Mouse (Mus musculus) hindbrain, postnatal 0 days (tissue): ENCODE results near the gene Snx7. TPM values are rescaled to one million over a fixed set of nuclear protein-coding genes. Genes with fewer than 3 reads are reported as not detected.

Source experiments
- ATAC-seq: fragments of 200-750 bp; cut with Nextera tagmentation; 2 replicates; pipeline ENCODE4 v1.8.0; 2017; ENCODE audit warnings: mild to moderate bottlenecking, moderate TSS enrichment, moderate library complexity
- DNase-seq: peaks from one replicate; pipeline ENCODE4 v3.0.0-alpha.2; 2015; ENCODE audit warnings: low spot score
- H3K27ac ChIP-seq: fragments of 300-500 bp; sonication (generic); 2 replicates; pipeline ENCODE4 v1.5.1; 2014; ENCODE audit warnings: mild to moderate bottlenecking
- H3K27me3 ChIP-seq: fragments of 300-500 bp; sonication (generic); 2 replicates; pipeline ENCODE4 v1.6.1; 2014; ENCODE audit warnings: low read length, mixed read lengths; ENCODE audit not compliant: insufficient read depth
- H3K36me3 ChIP-seq: fragments of 300-500 bp; sonication (generic); 2 replicates; pipeline ENCODE4 v1.6.1; 2014; ENCODE audit warnings: low read length, mixed read lengths; ENCODE audit not compliant: insufficient read depth
- H3K4me1 ChIP-seq: fragments of 300-500 bp; sonication (generic); 2 replicates; pipeline ENCODE4 v1.6.1; 2014; ENCODE audit warnings: antibody characterized with exemption, low read length, mixed read lengths; ENCODE audit not compliant: insufficient read depth
- H3K4me2 ChIP-seq: fragments of 300-500 bp; sonication (generic); 2 replicates; pipeline ENCODE4 v1.6.1; 2014; ENCODE audit warnings: low read depth, mild to moderate bottlenecking, low read length, moderate library complexity, mixed read lengths
- H3K4me3 ChIP-seq: fragments of 300-500 bp; sonication (generic); 2 replicates; pipeline ENCODE4 v1.5.1; 2014; ENCODE audit warnings: low read length
- H3K9ac ChIP-seq: fragments of 300-500 bp; sonication (generic); replicated peaks from 2 replicates; pipeline ENCODE4 v1.6.1; 2014; ENCODE audit warnings: mild to moderate bottlenecking, low read length, moderate library complexity, mixed read lengths
- H3K9me3 ChIP-seq: fragments of 300-500 bp; sonication (generic); 2 replicates; pipeline ENCODE4 v1.6.1; 2016; ENCODE audit warnings: low read length, mixed read lengths
- CTCF ChIP-seq: IDR thresholded peaks from 2 replicates; pipeline ENCODE4 v1.5.1; 2016; ENCODE audit warnings: antibody characterized with exemption, control low read depth, low read depth
- WGBS: fragments of 180-500 bp; shearing (Covaris S2); extraction: QIAGEN DNeasy Blood & Tissue Kit; methylation state at CpG from one replicate; pipeline ENCODE4 v1.1.7; 2014; 5-methylcytosine and 5-hydroxymethylcytosine counted together
- polyA plus RNA-seq: library from polyadenylated mRNA; unstranded; fragments of >200 nt; fragmentation: Nextera tagmentation; extraction: Ambion mirVana; gene quantifications from 2 replicates; pipeline ENCODE4 v1.2.1, GENCODE M21; 2015
- total RNA-seq: library from RNA; depleted of rRNA; stranded (reverse); fragments of >200 nt; gene quantifications from 2 replicates; pipeline ENCODE4 v1.2.3, GENCODE M21; 2014; rRNA removed

The Snx7 gene
- total RNA-seq (5.8 and 6.7 TPM in 2 replicates), polyA plus RNA-seq (13.4 and 13.5 TPM in 2 replicates)

DNA sequence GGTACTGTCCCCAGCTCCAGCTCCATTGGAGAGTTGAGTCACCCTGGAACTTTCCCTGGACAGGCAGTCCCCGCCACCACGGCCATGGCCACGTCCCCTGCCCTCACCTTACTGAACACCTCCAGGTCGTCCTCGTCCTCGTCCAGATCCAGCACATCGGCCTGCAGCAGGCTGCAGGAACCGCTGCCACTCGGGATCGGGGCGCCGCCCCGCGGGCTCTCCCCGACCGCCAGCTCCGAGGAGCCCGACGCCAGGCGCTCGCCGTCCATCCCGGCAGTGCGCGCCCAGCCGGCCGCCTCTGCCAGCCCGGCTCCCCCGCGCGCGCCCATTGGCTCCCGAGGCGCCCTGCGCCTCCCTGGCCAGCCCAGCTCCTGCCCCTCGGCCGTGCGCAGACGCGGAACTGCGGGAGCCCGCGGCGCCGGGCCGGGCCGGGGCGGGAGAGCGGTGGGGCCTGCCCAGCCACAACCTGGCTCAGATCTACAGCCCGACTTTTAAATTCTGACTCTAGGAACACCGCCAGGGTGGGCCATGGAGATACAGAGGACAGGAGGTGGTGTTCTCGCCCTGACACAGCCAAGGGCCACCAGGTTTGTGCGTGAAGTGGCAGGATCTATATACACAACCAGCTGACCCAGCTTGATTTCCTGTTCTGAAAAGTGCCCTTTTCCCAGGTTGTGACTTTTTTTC, at the start of gene Snx7:
TSS of gene Snx7 (minus strand) at position 300 of the 687 bp plus-strand sequence.
- Histone ChIP-seq H3K36me3 (no peaks in the 10 kb centered on the region), H3K4me2 (peak within 1 kb of the TSS; percentile 74), H3K4me3 (peak within 1 kb of the TSS; percentile 63), H3K27ac (peak within 1 kb of the TSS; percentile 76), H3K9me3 (no peaks in the 10 kb centered on the region), H3K4me1 (no peaks in the 10 kb centered on the region), H3K27me3 (no peaks in the 10 kb centered on the region), H3K9ac (peak within 1 kb of the TSS; percentile 57)
- peak; percentile 12; the same call in 1 of the 2 replicates for TF ChIP-seq CTCF
- DNase-seq (peak; percentile 87), ATAC-seq (peak; percentile 100)
- under 1% methylated on average over 47 of the region's 53 CpGs for WGBS

DNA sequence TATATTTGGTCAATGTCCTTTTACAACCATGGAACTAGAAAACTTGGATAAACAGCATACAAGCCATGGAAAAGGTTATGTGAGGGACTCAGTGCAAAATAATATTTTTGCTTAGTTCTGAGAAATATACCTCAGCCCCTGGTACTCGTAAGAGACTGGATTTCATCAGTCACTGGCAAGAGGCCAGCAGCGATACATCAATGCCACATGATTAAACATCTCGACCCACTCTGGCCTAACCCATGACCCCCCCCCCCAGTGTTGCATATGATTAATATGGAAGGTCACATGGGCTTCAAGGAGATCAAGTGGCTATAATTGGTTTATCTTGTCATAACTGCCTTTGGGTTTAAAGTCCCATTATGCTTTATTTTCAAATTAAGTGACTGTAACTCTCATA, 46.7 kb upstream of the Snx7 start:
- peak; percentile 5 for DNase-seq
- Histone ChIP-seq H3K9me3 (no peaks in the 10 kb centered on the region), H3K9ac (no peak overlapping the region), H3K27ac (no peak overlapping the region), H3K36me3 (no peaks in the 10 kb centered on the region), H3K4me1 (no peaks in the 10 kb centered on the region), H3K4me2 (no peak overlapping the region), H3K27me3 (no peaks in the 10 kb centered on the region), H3K4me3 (no peak overlapping the region)
- ATAC-seq = no peak
- WGBS = 53% methylated on average over 3 of the region's 3 CpGs
- TF ChIP-seq CTCF = no peak

DNA sequence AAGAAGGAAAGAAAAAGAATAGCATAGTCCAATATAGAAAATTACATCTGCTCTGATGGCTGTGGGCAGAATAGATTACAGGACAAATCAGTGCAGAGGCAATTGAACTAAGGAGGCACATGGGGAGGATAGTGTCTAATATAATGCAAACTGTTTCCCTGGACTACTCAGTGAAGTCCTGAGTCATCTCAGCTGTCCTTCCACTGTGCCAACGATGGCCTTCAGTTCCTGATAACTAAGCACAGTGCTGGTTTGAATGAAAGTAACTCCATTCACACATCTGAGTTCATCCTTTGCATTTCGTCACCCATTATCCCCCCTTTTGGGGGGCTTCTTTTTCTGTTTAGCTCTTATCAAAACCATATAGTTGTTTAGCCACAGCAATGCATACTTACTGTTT, 25.0 kb upstream of the Snx7 start:
- Histone ChIP-seq H3K4me3 (no peak overlapping the region), H3K36me3 (no peaks in the 10 kb centered on the region), H3K27me3 (no peaks in the 10 kb centered on the region), H3K4me1 (no peaks in the 10 kb centered on the region), H3K9ac (no peak overlapping the region), H3K9me3 (no peaks in the 10 kb centered on the region), H3K4me2 (no peak overlapping the region), H3K27ac (no peak overlapping the region)
- WGBS = 68% methylated on average over 2 of the region's 2 CpGs
- TF ChIP-seq CTCF = no peak
- ATAC-seq (no peak), DNase-seq (no peak)

DNA sequence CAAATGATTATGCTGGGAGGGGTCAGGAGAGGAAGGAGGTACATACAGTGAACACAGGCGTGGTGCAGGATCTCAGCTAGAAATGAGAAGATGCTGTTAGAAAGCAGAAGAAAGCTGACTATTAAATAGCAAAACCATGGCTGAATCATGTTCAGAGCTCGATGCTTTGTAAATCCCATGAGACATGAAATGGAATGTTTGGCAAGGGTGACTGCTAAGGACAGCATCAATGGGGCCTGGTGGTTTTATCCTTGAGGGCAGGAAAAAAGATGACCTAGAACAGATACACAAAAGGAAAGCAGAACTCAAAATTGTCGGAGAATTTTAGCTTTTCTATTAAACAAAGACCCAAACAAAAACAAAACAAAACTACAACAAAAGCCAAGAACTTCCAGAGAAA, 6.7 kb upstream of the Snx7 start:
- DNase-seq = no peak
- H3K27ac ChIP-seq = no peak overlapping the region
- no peaks in the 10 kb centered on the region for H3K36me3 ChIP-seq
- no peak overlapping the region for H3K4me3 ChIP-seq
- no peak overlapping the region for H3K4me2 ChIP-seq
- H3K9me3 ChIP-seq = no peaks in the 10 kb centered on the region
- no peak overlapping the region for H3K9ac ChIP-seq
- no peak for ATAC-seq
- H3K27me3 ChIP-seq = no peaks in the 10 kb centered on the region
- WGBS = 83% methylated on average over 3 of the region's 3 CpGs
- no peaks in the 10 kb centered on the region for H3K4me1 ChIP-seq
- TF ChIP-seq CTCF = no peak

DNA sequence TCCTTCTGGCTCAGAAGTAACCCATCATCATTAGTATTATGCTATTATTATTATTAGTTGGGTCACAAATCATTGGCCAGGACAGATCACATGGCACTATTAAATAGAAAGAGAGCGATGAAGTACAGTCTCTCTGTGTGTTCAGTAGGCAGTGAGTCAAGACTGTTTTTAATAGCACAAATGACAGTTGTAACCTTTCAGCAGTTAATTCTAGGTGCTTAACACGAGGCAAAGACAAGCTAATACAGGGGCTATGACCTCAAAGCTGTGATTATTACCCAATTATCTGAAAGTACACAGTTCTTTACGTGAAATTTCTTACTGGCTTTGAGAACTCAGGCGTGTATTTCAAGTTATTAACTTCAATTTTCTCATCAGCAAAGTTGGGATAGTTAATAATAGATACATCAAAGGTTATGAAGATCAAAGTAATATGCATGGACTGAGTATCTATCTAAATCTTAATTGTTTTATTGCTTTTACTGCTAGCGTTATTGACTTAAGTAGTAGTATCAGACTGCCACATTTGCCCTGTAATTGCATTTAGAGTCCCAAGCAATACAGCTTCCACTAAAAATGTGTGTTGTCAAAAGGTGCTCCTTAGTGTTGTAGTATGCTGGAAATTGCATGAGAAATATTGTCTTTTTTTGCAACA, 4.6 kb upstream of the Snx7 start:
- Histone ChIP-seq H3K9me3 (no peaks in the 10 kb centered on the region), H3K4me3 (no peak overlapping the region), H3K27me3 (no peaks in the 10 kb centered on the region), H3K9ac (no peak overlapping the region), H3K4me2 (no peak overlapping the region), H3K36me3 (no peaks in the 10 kb centered on the region), H3K4me1 (no peaks in the 10 kb centered on the region), H3K27ac (no peak overlapping the region)
- no peak for DNase-seq
- ATAC-seq = no peak
- 76% methylated on average over 5 of the region's 5 CpGs for WGBS
- no peak for TF ChIP-seq CTCF

DNA sequence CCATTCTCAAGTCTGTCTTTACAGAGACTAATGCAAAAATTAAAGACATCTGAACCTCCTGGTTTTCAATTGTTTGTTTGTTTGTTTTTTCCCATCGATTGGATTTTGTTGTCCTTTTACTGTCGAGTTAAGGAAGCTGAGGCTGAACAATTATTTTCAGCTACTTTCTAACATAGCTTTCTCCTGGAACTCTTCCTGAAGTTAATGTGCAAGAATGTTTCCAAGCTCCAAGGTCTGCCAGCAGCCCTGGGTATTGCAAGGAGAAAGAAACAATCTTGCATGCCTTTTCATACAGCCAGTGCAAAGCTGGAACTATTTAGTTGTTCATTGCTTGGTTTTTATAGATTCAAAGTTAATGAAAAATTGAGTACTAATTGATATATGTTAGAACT, 584 bp upstream of the Snx7 start:
- Histone ChIP-seq H3K36me3 (no peaks in the 10 kb centered on the region), H3K4me1 (no peaks in the 10 kb centered on the region), H3K27ac (peak overlapping the region; percentile 76; the same call in 1 of the 2 replicates), H3K9me3 (no peaks in the 10 kb centered on the region), H3K4me3 (peak overlapping the region; percentile 63), H3K27me3 (no peaks in the 10 kb centered on the region), H3K9ac (peak overlapping the region; percentile 57), H3K4me2 (peak overlapping the region; percentile 74)
- 16% methylated on average over 2 of the region's 2 CpGs for WGBS
- TF ChIP-seq CTCF = no peak
- no peak for ATAC-seq
- DNase-seq = peak; percentile 4

DNA sequence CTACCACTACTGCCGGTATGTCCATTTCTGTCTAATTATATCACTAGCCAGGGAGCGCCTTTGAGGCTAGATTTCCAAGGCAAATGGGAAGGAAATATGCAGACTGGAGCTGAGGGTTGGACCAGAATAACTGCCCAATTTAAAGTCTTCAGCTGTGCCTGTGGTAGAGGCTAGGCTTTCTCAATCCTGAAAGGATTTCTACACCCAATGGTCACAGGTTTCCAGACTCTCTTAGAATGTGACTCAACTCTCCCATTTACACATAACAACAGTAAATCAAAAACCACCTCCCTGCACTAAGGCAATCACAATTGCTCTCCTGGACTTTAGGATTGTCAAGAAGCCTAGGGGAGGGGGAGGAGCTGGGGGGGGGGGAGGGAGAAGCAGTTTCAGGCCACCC, 645 bp downstream of the Snx7 start:
- 69% methylated on average over 2 of the region's 2 CpGs for WGBS
- Histone ChIP-seq H3K9ac (peak overlapping the region; percentile 57; the same call in 1 of the 2 replicates), H3K27me3 (no peaks in the 10 kb centered on the region), H3K4me1 (no peaks in the 10 kb centered on the region), H3K4me2 (peak overlapping the region; percentile 74), H3K27ac (no peak overlapping the region), H3K9me3 (no peaks in the 10 kb centered on the region), H3K4me3 (peak overlapping the region; percentile 63), H3K36me3 (no peaks in the 10 kb centered on the region)
- ATAC-seq = no peak
- no peak for TF ChIP-seq CTCF
- no peak for DNase-seq
